Mouse (Mus musculus): ENCODE results near the gene H2al2b. TPM values are rescaled to one million over a fixed set of nuclear protein-coding genes. Genes with fewer than 3 reads are reported as not detected.
"Not testable (repeated sequence)": the region's sequence is repeated elsewhere in the genome, so short reads cannot be mapped to it uniquely, and the experiment has no call there.

H2al2b gene
- not detected in 2 replicates for total RNA-seq (2017)

GRCm38 (mm10) chrY:2720574-2720973, at the start of gene H2al2b:
TSS of gene H2al2b (minus strand) at chrY:2720674.
- ATAC-seq (ENCODE audit: extremely low read depth, insufficient number of reproducible peaks, low FRiP score, poor library complexity, severe bottlenecking): not testable (repeated sequence)

Other genes starting within 250 kb of the H2al2b start
- not detected in 2 replicates for gene H2al2c, start 121.6 kb downstream of the H2al2b start, total RNA-seq (2017)
- gene Sry, start 57.0 kb downstream of the H2al2b start, total RNA-seq (2017): not detected in 2 replicates
- not detected in 2 replicates for gene Gm4064, start 75.5 kb upstream of the H2al2b start, total RNA-seq (2017)
- not detected in 2 replicates for gene Rbmy, start 110.0 kb upstream of the H2al2b start, total RNA-seq (2017)
- not detected in 2 replicates for gene Gm10256, start 110.0 kb upstream of the H2al2b start, total RNA-seq (2017)
- gene Gm10352, start 180.3 kb upstream of the H2al2b start, total RNA-seq (2017): not detected in 2 replicates
- not detected in 2 replicates for gene Gm29289, start 211.9 kb upstream of the H2al2b start, total RNA-seq (2017)

Data from neutrophil, adult 5-6 weeks (primary cell).